Comparison of ENCODE assay signal across 19 mouse cellular contexts in the genomic region with DNA sequence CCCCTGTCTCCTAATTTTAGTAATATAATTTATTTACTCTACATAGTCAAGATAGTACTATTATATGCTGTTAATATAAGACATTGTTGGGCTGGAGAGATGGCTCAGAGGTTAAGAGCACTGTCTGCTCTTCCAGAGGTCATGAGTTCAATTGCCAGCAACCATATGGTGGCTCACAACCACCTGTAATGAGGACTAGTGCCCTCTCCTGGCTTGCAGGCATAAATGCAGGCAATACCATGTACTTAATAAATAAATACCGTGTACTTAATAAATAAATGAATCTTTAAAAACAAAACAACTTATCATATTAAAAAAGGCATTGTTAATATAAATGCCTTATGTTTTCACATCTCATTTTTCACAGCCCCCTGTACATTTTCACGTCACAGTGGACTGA. TPM values are rescaled to one million over a fixed set of nuclear protein-coding genes. Genes with fewer than 3 reads are reported as not detected.
DNase-seq lines count a peak whose midpoint lies in the region; ATAC-seq and TF ChIP-seq lines count a peak whose summit lies in the region.
"Had no signal": no experiment of that assay in that cellular context is flagged by ENCODE, and none has a peak within 500 bp of the region (broad histone marks: within the 10 kb centered on the region; RNA-seq: fewer than 3 reads in every experiment).

No protein-coding gene starts in this region.

- no peak for TF ChIP-seq EP300 in heart, adult 2 months (IDR thresholded peaks at IDR 0.05; ENCODE audit: insufficient read depth, low read depth, low read length)
- no peak for TF ChIP-seq EP300 in liver, postnatal 0 days (IDR thresholded peaks at IDR 0.05; ENCODE audit: low read depth)

- TF ChIP-seq POLR2A in heart, adult 2 months (IDR thresholded peaks at IDR 0.05; ENCODE audit: insufficient read depth, low read depth, low read length) = no peak

- H3K9me3 ChIP-seq in heart, embryonic 10.5 days = no peaks in the 10 kb centered on the region
- H3K9me3 ChIP-seq in liver, postnatal 0 days (ENCODE audit: low read length) = no peaks in the 10 kb centered on the region
- H3K9me3 ChIP-seq in liver, embryonic 12.5 days (replicated peaks) = no peaks in the 10 kb centered on the region
- H3K9me3 ChIP-seq in midbrain, embryonic 11.5 days (ENCODE audit: control insufficient read depth, low read length) = no peaks in the 10 kb centered on the region
- H3K9me3 ChIP-seq: heart, embryonic 13.5 days; liver, embryonic 13.5 days; neural tube, embryonic 15.5 days had no signal

- no peaks in the 10 kb centered on the region for H3K36me3 ChIP-seq in heart, adult 2 months (ENCODE audit: control insufficient read depth, insufficient read depth, low read length)
- H3K36me3 ChIP-seq in heart, embryonic 10.5 days = no peaks in the 10 kb centered on the region
- no peaks in the 10 kb centered on the region for H3K36me3 ChIP-seq in liver, postnatal 0 days (replicated peaks; ENCODE audit: insufficient read depth, low read length)
- no peaks in the 10 kb centered on the region for H3K36me3 ChIP-seq in liver, embryonic 12.5 days
- no peaks in the 10 kb centered on the region for H3K36me3 ChIP-seq in midbrain, embryonic 11.5 days (ENCODE audit: control insufficient read depth, insufficient read depth, low read length)
- H3K36me3 ChIP-seq: heart, embryonic 13.5 days; liver, embryonic 13.5 days; neural tube, embryonic 15.5 days had no signal

- no peak for DNase-seq in heart, adult 2 months
- no peak for DNase-seq in heart, embryonic 10.5 days (ENCODE audit: low spot score)
- DNase-seq in liver, postnatal 0 days = no peak
- peak; percentile 68 for DNase-seq in ES-CJ7 (ENCODE audit: low read depth, low spot score)
- peak; percentile 36 for DNase-seq in induced T-regulatory cell, adult 2 months (ENCODE audit: low read depth)
- no peak for DNase-seq in spleen, adult 18-20 months
- DNase-seq in midbrain, embryonic 11.5 days (ENCODE audit: low spot score, missing footprints) = no peak
- DNase-seq: cerebellum, adult 9-10 months; gastrocnemius, postnatal 36 days; kidney, adult 18-20 months; liver, embryonic 13.5 days; retina, postnatal 1 day; thymus, postnatal 4 days had no signal

- no peak overlapping the region for H3K27ac ChIP-seq in heart, adult 2 months
- H3K27ac ChIP-seq in heart, embryonic 10.5 days = no peak overlapping the region
- no peak overlapping the region for H3K27ac ChIP-seq in liver, postnatal 0 days (ENCODE audit: low read depth)
- no peak overlapping the region for H3K27ac ChIP-seq in liver, embryonic 12.5 days
- no peak overlapping the region for H3K27ac ChIP-seq in midbrain, embryonic 11.5 days (ENCODE audit: low read depth, low read length)
- H3K27ac ChIP-seq: heart, embryonic 13.5 days; liver, embryonic 13.5 days; neural tube, embryonic 15.5 days had no signal

- no peak overlapping the region for H3K9ac ChIP-seq in heart, adult 2 months (ENCODE audit: low read depth, low read length)
- no peak overlapping the region for H3K9ac ChIP-seq in liver, postnatal 0 days (replicated peaks)
- no peak overlapping the region for H3K9ac ChIP-seq in liver, embryonic 12.5 days
- H3K9ac ChIP-seq in midbrain, embryonic 11.5 days (ENCODE audit: low read length) = no peak overlapping the region
- H3K9ac ChIP-seq: heart, embryonic 13.5 days; liver, embryonic 13.5 days; neural tube, embryonic 15.5 days had no signal

- TF ChIP-seq CTCF in heart, adult 2 months (IDR thresholded peaks at IDR 0.05) = peak; percentile 68
- TF ChIP-seq CTCF in liver, postnatal 0 days (IDR thresholded peaks at IDR 0.05; ENCODE audit: low read depth) = peak; percentile 42

- ATAC-seq in liver, postnatal 0 days = no peak
- ATAC-seq in liver, embryonic 12.5 days = no peak
- no peak for ATAC-seq in midbrain, embryonic 11.5 days (ENCODE audit: low FRiP score)
- ATAC-seq: activated CD4-positive, CD25-positive, alpha-beta regulatory T cell, adult 4 months had no signal

- no peak overlapping the region for H3K4me2 ChIP-seq in liver, postnatal 0 days (ENCODE audit: low read depth, low read length)
- H3K4me2 ChIP-seq in liver, embryonic 12.5 days = no peak overlapping the region
- no peak overlapping the region for H3K4me2 ChIP-seq in midbrain, embryonic 11.5 days
- H3K4me2 ChIP-seq: heart, embryonic 13.5 days; liver, embryonic 13.5 days; neural tube, embryonic 15.5 days had no signal

- intact Hi-C loops in heart, adult 2 months (cut with DNase I) = no loop called here

- no peaks in the 10 kb centered on the region for H3K79me2 ChIP-seq in heart, adult 2 months (replicated peaks; ENCODE audit: control insufficient read depth, insufficient read depth, low read length)

- WGBS in heart, adult 2 months = 80% methylated on average over 2 of the region's 2 CpGs
- 81% methylated on average over 2 of the region's 2 CpGs for WGBS in heart, embryonic 10.5 days
- WGBS in liver, postnatal 0 days (ENCODE audit: insufficient replicate concordance) = 71% methylated on average over 2 of the region's 2 CpGs
- WGBS in liver, embryonic 12.5 days (ENCODE audit: insufficient replicate concordance) = 46% methylated on average over 2 of the region's 2 CpGs
- WGBS in midbrain, embryonic 11.5 days = 73% methylated on average over 2 of the region's 2 CpGs

- no peak overlapping the region for H3K4me3 ChIP-seq in heart, adult 2 months
- no peak overlapping the region for H3K4me3 ChIP-seq in heart, embryonic 10.5 days
- no peak overlapping the region for H3K4me3 ChIP-seq in liver, postnatal 0 days (ENCODE audit: low read depth, low read length)
- no peak overlapping the region for H3K4me3 ChIP-seq in liver, embryonic 12.5 days
- H3K4me3 ChIP-seq in midbrain, embryonic 11.5 days (ENCODE audit: low read depth, low read length) = no peak overlapping the region
- H3K4me3 ChIP-seq: erythroblast, embryonic 14.5 days; heart, embryonic 13.5 days; liver, embryonic 13.5 days; neural tube, embryonic 15.5 days had no signal

- H3K4me1 ChIP-seq in heart, adult 2 months (ENCODE audit: control insufficient read depth, insufficient read depth, low read length) = peaks cover 1% of the 10 kb centered on the region; the same call in 1 of the 2 replicates
- H3K4me1 ChIP-seq in heart, embryonic 10.5 days = peaks cover 4% of the 10 kb centered on the region
- no peaks in the 10 kb centered on the region for H3K4me1 ChIP-seq in liver, postnatal 0 days (ENCODE audit: insufficient read depth)
- H3K4me1 ChIP-seq in liver, embryonic 12.5 days = no peaks in the 10 kb centered on the region
- H3K4me1 ChIP-seq in midbrain, embryonic 11.5 days (ENCODE audit: control insufficient read depth, insufficient read depth, low read length) = no peaks in the 10 kb centered on the region
- H3K4me1 ChIP-seq: liver, embryonic 13.5 days; neural tube, embryonic 15.5 days had no signal

- H3K27me3 ChIP-seq in heart, adult 2 months (ENCODE audit: control insufficient read depth, insufficient read depth, low read length) = no peaks in the 10 kb centered on the region
- H3K27me3 ChIP-seq in heart, embryonic 10.5 days (ENCODE audit: insufficient read depth, poor library complexity, severe bottlenecking) = no peaks in the 10 kb centered on the region
- H3K27me3 ChIP-seq in liver, postnatal 0 days (ENCODE audit: insufficient read depth, low read length) = no peaks in the 10 kb centered on the region
- H3K27me3 ChIP-seq in liver, embryonic 12.5 days (replicated peaks) = no peaks in the 10 kb centered on the region
- H3K27me3 ChIP-seq in midbrain, embryonic 11.5 days (ENCODE audit: control insufficient read depth, insufficient read depth, low read length) = no peaks in the 10 kb centered on the region
- H3K27me3 ChIP-seq: heart, embryonic 13.5 days; liver, embryonic 13.5 days; neural tube, embryonic 15.5 days had no signal

RNA-seq across cellular contexts. Expression of a gene that starts 9.2 kb away (rescaled TPM):
- 10 to 100 TPM; 58.3 to 59.5 TPM for total RNA-seq in heart, adult 2 months (2021)
- polyA plus RNA-seq in heart, adult 2 months (2012; rRNA removed) = 27.4 and 41.1 TPM in 2 replicates
- 16.8 and 18.6 TPM in 2 replicates for polyA plus RNA-seq in heart, embryonic 10.5 days (2016; fragmentation: Nextera tagmentation; extraction: Ambion mirVana)
- polyA plus RNA-seq in liver, postnatal 0 days (2015; fragmentation: Nextera tagmentation; extraction: Ambion mirVana) = 1.6 and 1.9 TPM in 2 replicates
- 3.4 and 3.9 TPM in 2 replicates for polyA plus RNA-seq in liver, embryonic 12.5 days (2016; fragmentation: Nextera tagmentation; extraction: Ambion mirVana)
- 14.8 and 15.2 TPM in 2 replicates for polyA plus RNA-seq in midbrain, embryonic 11.5 days (2014; fragmentation: Nextera tagmentation; extraction: Ambion mirVana)
- total RNA-seq: megakaryocyte progenitor cell, adult 5-6 weeks had no signal

Comparison
In these comparisons a context has a peak if more than half of its experiments do, and no peak if none do; other contexts are left out.
1. DNase-seq: peak in ES-CJ7 (single experiment) and induced T-regulatory cell, adult 2 months (single experiment); none in heart, adult 2 months (0 of 2), heart, embryonic 10.5 days (single experiment), liver, postnatal 0 days (single experiment), spleen, adult 18-20 months (0 of 2) and midbrain, embryonic 11.5 days (single experiment).